Mouse (Mus musculus): ENCODE data around the gene Vopp1. TPM values are rescaled to one million over a fixed set of nuclear protein-coding genes. Genes with fewer than 3 reads are reported as not detected.

The Vopp1 gene
- polyA plus RNA-seq, 1 experiment from 2014 or later, result 11.9 TPM

DNA sequence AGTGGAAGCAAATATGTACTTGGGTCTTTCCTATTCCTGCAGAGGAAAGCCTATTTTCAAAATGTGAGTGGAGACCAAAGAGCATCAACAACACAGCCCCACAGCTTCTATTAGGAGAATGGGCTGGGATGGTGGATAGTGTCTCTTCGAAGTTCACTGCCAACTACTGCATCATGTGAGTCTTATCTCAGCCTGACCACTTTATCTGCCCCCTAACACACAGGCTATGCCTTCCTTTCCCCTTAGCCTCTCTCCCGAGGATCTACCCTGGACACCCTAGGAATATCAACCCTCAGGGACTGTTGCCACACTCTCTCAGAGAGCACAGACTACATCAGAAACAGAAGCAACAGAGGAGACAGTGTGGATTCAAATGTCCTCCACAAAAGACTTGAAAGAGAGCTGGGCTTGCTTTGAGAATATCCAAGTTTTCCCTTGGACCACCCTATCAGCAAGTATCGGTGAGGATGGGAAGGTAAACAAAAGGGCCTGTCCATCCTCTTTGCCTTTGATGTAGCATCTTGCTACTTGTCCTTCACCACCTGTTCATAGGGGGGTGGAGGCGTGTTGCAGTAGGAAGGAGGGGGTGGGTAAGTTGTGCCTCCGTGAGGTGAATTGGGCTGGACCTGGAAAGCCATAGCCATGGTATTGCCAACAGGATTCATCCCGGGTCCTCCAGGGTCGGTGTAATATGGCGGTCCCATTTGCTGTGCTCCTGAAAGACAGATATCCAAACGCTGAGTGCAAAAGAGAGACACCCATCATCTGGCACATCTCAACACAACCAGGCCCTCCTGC is 70.8 kb downstream of the Vopp1 start:
- H3K4me2 ChIP-seq (replicated peaks; ENCODE audit: low read depth), result no peak overlapping the region
- H3K4me1 ChIP-seq (replicated peaks; ENCODE audit: control insufficient read depth, insufficient read depth, low read length), result no peaks in the 10 kb centered on the region
- no peak overlapping the region for H3K9ac ChIP-seq (ENCODE audit: low read depth, low read length)
- ATAC-seq, result no peak
- no peak overlapping the region for H3K4me3 ChIP-seq (ENCODE audit: low read depth, low read length)
- H3K9me3 ChIP-seq (ENCODE audit: control insufficient read depth), result no peaks in the 10 kb centered on the region
- no peak overlapping the region for H3K27ac ChIP-seq (ENCODE audit: low read depth, low read length)
- no peak for TF ChIP-seq CTCF (IDR thresholded peaks at IDR 0.05; ENCODE audit: low read depth)
- no peaks in the 10 kb centered on the region for H3K36me3 ChIP-seq (ENCODE audit: control insufficient read depth, insufficient read depth)
- H3K27me3 ChIP-seq (replicated peaks; ENCODE audit: control insufficient read depth, insufficient read depth, low read length), result no peaks in the 10 kb centered on the region
- WGBS, result 93% methylated on average over 9 of the region's 9 CpGs

DNA sequence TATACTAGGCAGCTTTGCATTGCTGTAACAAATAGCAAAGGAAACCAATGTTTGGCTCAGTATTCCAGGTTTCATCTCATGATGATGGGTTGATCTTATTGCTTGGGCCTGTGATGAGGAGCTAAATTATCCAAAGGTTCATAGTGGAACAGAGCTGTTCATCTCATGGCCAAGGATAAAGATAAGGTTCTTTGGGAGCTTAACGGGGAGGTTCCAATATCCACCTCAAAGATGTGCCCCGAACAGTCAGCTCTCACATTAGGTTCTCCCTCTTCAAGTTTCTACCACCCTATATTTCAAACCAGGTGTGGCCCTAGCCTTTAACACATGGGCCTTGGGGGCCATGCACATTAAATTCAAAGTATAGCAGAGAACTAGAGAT is 79.2 kb downstream of the Vopp1 start:
- Histone ChIP-seq H3K27ac (ENCODE audit: low read depth, low read length) (no peak overlapping the region), H3K4me3 (ENCODE audit: low read depth, low read length) (no peak overlapping the region), H3K4me1 (replicated peaks; ENCODE audit: control insufficient read depth, insufficient read depth, low read length) (no peaks in the 10 kb centered on the region), H3K4me2 (replicated peaks; ENCODE audit: low read depth) (no peak overlapping the region), H3K9me3 (ENCODE audit: control insufficient read depth) (0 out of 2 replicates have a peak, but pooled peaks cover 3% of the 10 kb centered on the region), H3K9ac (ENCODE audit: low read depth, low read length) (no peak overlapping the region), H3K27me3 (replicated peaks; ENCODE audit: control insufficient read depth, insufficient read depth, low read length) (no peaks in the 10 kb centered on the region), H3K36me3 (ENCODE audit: control insufficient read depth, insufficient read depth) (no peaks in the 10 kb centered on the region)
- ATAC-seq, result no peak
- no peak for TF ChIP-seq CTCF (IDR thresholded peaks at IDR 0.05; ENCODE audit: low read depth)
- 91% methylated on average over 2 of the region's 2 CpGs for WGBS

DNA sequence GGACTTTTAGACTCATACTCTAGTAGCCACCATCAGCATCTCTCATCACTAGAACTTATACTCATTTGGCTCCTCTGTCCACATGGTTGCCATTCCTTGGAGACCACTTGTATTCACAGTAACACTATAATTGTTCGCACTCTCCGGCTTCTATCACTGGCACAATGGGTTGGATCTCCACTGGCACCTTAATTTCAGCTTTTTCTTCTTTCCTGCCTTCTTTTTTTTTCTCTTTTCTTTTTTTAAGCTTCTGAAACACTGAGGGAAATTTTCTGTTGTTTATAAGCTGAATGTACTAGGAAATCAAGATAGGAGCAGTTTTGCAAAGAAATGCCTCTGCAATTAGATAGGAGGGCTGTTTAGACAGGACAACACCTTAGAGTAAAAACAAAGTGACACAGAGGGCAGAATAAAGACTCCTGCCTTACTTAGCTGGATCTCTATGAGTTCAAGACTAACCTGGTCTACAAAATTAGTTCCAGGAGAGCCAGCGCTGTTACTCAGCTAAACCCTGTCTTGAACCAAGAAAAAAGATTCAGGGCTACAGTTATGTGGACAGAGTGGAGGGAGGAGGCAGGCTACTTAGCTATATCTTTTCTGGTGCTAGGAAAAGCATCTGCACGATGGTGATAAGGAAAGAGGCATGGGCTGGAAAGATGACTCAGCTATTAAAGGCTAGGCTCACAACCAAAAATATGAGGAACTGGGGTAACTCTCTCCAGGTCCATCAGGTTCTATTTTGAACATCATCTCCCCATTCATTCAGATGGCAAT is 79.8 kb downstream of the Vopp1 start:
- H3K9ac ChIP-seq (ENCODE audit: low read depth, low read length), result no peak overlapping the region
- no peak overlapping the region for H3K27ac ChIP-seq (ENCODE audit: low read depth, low read length)
- no peaks in the 10 kb centered on the region for H3K36me3 ChIP-seq (ENCODE audit: control insufficient read depth, insufficient read depth)
- H3K9me3 ChIP-seq (ENCODE audit: control insufficient read depth), result 0 out of 2 replicates have a peak, but pooled peaks cover 3% of the 10 kb centered on the region
- H3K4me3 ChIP-seq (ENCODE audit: low read depth, low read length), result no peak overlapping the region
- H3K4me1 ChIP-seq (replicated peaks; ENCODE audit: control insufficient read depth, insufficient read depth, low read length), result no peaks in the 10 kb centered on the region
- TF ChIP-seq CTCF (IDR thresholded peaks at IDR 0.05; ENCODE audit: low read depth), result no peak
- no peaks in the 10 kb centered on the region for H3K27me3 ChIP-seq (replicated peaks; ENCODE audit: control insufficient read depth, insufficient read depth, low read length)
- no peak for ATAC-seq
- 89% methylated on average over 4 of the region's 4 CpGs for WGBS
- H3K4me2 ChIP-seq (replicated peaks; ENCODE audit: low read depth), result no peak overlapping the region

DNA sequence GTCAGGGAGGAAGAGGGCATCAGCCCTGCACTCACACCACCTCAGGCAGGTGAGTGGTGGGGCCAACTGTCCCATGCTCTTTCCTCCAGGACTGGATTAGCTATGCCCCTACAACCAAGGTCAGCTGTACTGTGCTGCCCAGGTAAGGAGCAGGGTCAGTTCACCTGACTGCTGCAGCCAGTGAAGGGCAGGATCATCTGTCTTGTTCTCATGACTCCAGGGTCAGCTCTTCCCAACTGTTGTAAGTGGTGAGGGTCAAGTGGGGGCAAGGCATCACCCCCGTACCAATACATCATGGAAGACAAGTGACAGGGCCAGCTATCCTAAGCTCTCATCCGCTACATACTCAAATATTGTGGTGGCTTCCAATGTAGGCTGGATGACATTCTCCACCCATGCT is 80.8 kb downstream of the Vopp1 start:
- Histone ChIP-seq H3K36me3 (ENCODE audit: control insufficient read depth, insufficient read depth) (no peaks in the 10 kb centered on the region), H3K4me2 (replicated peaks; ENCODE audit: low read depth) (no peak overlapping the region), H3K27ac (ENCODE audit: low read depth, low read length) (no peak overlapping the region), H3K9me3 (ENCODE audit: control insufficient read depth) (0 out of 2 replicates have a peak, but pooled peaks cover 3% of the 10 kb centered on the region), H3K4me1 (replicated peaks; ENCODE audit: control insufficient read depth, insufficient read depth, low read length) (no peaks in the 10 kb centered on the region), H3K4me3 (ENCODE audit: low read depth, low read length) (no peak overlapping the region), H3K9ac (ENCODE audit: low read depth, low read length) (no peak overlapping the region), H3K27me3 (replicated peaks; ENCODE audit: control insufficient read depth, insufficient read depth, low read length) (no peaks in the 10 kb centered on the region)
- no peak for TF ChIP-seq CTCF (IDR thresholded peaks at IDR 0.05; ENCODE audit: low read depth)
- 93% methylated on average over 2 of the region's 2 CpGs for WGBS
- no peak for ATAC-seq

DNA sequence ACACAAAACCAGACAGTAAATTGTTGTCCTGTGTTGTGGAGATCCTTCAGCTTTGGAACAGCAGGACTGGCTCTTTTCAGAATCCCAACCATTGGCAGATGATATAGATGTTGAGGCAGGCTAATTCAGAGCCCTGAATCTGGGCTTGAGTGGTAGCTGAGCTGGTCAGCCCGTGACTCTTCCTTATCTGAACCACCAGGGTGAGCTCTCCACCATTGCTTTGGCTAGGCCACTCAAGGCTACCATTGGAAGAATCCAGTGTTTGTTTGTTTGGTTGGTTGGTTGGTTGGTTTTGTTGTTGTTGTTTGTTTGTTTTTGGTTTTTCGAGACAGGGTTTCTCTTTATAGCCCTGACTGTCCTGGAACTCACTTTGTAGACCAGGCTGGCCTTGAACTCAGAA is 81.6 kb downstream of the Vopp1 start:
- Histone ChIP-seq H3K9ac (ENCODE audit: low read depth, low read length) (no peak overlapping the region), H3K27me3 (replicated peaks; ENCODE audit: control insufficient read depth, insufficient read depth, low read length) (no peaks in the 10 kb centered on the region), H3K4me2 (replicated peaks; ENCODE audit: low read depth) (no peak overlapping the region), H3K4me1 (replicated peaks; ENCODE audit: control insufficient read depth, insufficient read depth, low read length) (no peaks in the 10 kb centered on the region), H3K9me3 (ENCODE audit: control insufficient read depth) (0 out of 2 replicates have a peak, but pooled peaks cover 2% of the 10 kb centered on the region), H3K27ac (ENCODE audit: low read depth, low read length) (no peak overlapping the region), H3K4me3 (ENCODE audit: low read depth, low read length) (no peak overlapping the region), H3K36me3 (ENCODE audit: control insufficient read depth, insufficient read depth) (no peaks in the 10 kb centered on the region)
- no peak for ATAC-seq
- TF ChIP-seq CTCF (IDR thresholded peaks at IDR 0.05; ENCODE audit: low read depth), result peak; percentile 74
- 86% methylated on average over 2 of the region's 2 CpGs for WGBS

DNA sequence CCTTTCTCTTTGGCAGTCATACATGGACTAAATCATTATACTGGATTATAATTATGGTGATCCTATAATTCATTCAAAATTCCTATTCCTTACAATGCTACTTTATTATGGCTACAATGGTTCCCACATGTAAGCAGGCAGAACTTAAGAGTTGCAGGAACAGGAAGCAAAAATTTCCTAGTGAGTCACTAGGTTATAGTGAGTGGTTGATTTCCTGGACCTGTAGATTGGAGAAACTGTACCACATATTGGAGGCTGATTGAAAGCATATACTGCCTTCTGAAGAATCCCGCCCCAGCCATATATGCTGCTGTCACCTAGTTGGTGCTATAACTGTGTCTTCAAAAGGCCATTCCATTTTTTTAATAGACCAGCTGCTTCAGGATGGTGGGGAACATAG is 82.2 kb downstream of the Vopp1 start:
- ATAC-seq, result no peak
- Histone ChIP-seq H3K27ac (ENCODE audit: low read depth, low read length) (no peak overlapping the region), H3K4me1 (replicated peaks; ENCODE audit: control insufficient read depth, insufficient read depth, low read length) (no peaks in the 10 kb centered on the region), H3K4me3 (ENCODE audit: low read depth, low read length) (no peak overlapping the region), H3K4me2 (replicated peaks; ENCODE audit: low read depth) (no peak overlapping the region), H3K9me3 (ENCODE audit: control insufficient read depth) (no peaks in the 10 kb centered on the region), H3K9ac (ENCODE audit: low read depth, low read length) (no peak overlapping the region), H3K36me3 (ENCODE audit: control insufficient read depth, insufficient read depth) (no peaks in the 10 kb centered on the region), H3K27me3 (replicated peaks; ENCODE audit: control insufficient read depth, insufficient read depth, low read length) (no peaks in the 10 kb centered on the region)
- TF ChIP-seq CTCF (IDR thresholded peaks at IDR 0.05; ENCODE audit: low read depth), result no peak
- 97% methylated on average over 1 of the region's 1 CpGs for WGBS

Measured in intestine, postnatal 0 days (tissue).